Mouse (Mus musculus): ENCODE measurements around the gene Snx9. TPM values are rescaled to one million over a fixed set of nuclear protein-coding genes. Genes with fewer than 3 reads are reported as not detected.
A peak's percentile ranks its signal among the peaks of the same experiment; 100 is the strongest.

Gene Snx9
- polyA plus RNA-seq, 1 experiment = 17.8 TPM

DNA sequence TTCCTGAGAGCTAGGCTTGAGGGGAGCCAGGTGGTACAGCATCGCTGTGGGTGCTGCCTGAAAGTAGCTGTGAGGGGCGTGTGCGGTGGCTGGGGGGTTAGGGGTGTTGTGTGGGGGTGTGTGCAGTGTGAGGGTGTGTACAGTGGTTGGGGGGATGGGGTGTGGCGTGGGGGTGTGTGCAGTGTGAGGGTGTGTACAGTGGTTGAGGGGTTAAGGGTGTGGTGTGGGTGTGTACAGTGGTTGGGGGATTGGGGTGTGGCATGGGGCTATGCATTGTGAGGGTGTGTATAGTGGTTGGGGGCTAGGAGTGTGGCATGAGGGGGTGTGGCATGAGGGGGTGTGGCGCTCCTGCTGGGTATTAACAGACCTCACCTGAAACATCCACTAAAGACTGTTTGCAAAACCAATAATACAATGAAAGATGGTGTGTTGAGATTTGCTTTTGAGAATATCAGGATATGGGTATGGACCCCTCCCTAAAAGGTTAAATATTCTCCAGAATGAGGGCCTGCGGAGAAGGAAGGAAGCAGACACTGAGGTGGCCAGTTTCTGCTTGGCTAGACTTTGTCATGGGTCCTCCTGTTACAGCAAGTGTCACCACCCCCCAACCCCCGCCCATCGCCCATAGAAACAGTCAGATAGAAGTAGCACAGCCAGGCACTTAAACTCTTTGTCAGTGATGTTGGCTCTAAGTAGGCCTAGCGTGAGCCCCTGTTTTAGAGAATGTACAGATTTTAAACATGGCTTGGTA is 51.0 kb downstream of the Snx9 start:
- no peak overlapping the region for H3K27ac ChIP-seq (ENCODE audit: insufficient read depth, low read length)
- H3K27me3 ChIP-seq (ENCODE audit: control insufficient read depth, insufficient read depth, low read length) = no peaks in the 10 kb centered on the region
- 84% methylated on average over 9 of the region's 9 CpGs for WGBS
- no peak for DNase-seq
- H3K4me1 ChIP-seq (ENCODE audit: control insufficient read depth, insufficient read depth, low read length) = peaks cover 15% of the 10 kb centered on the region
- TF ChIP-seq POLR2A (IDR thresholded peaks at IDR 0.05; ENCODE audit: borderline replicate concordance, insufficient read depth, low read length) (no peak), CTCF (IDR thresholded peaks at IDR 0.05; ENCODE audit: borderline replicate concordance, insufficient read depth, low read depth, low read length) (no peak)
- H3K4me3 ChIP-seq (replicated peaks; ENCODE audit: insufficient read depth, low read depth, low read length) = no peak overlapping the region

DNA sequence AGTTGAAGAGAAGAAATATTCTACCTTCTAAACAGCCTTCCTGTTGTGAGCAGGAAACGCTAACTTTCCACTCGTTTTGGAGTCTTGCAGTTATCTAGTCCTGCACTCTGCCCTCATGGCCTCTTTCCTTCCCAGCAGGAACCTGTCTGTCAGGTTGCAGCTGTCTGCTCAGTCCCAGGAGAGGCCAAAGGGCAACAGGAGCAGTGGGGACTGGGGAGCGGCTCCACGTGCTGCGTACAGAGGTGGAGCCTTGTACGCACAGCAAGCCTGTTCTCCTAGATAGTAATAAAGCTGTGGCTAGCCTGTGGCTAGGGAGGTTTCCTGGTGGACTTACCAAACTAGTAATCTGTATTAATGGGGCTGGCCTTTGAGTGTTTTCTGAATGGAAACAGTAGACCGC is 52.0 kb downstream of the Snx9 start:
- no peak for DNase-seq
- no peak overlapping the region for H3K4me3 ChIP-seq (replicated peaks; ENCODE audit: insufficient read depth, low read depth, low read length)
- TF ChIP-seq CTCF (IDR thresholded peaks at IDR 0.05; ENCODE audit: borderline replicate concordance, insufficient read depth, low read depth, low read length) (no peak), POLR2A (IDR thresholded peaks at IDR 0.05; ENCODE audit: borderline replicate concordance, insufficient read depth, low read length) (no peak)
- peaks cover 17% of the 10 kb centered on the region for H3K4me1 ChIP-seq (ENCODE audit: control insufficient read depth, insufficient read depth, low read length)
- H3K27ac ChIP-seq (ENCODE audit: insufficient read depth, low read length) = no peak overlapping the region
- no peaks in the 10 kb centered on the region for H3K27me3 ChIP-seq (ENCODE audit: control insufficient read depth, insufficient read depth, low read length)
- 68% methylated on average over 7 of the region's 7 CpGs for WGBS

DNA sequence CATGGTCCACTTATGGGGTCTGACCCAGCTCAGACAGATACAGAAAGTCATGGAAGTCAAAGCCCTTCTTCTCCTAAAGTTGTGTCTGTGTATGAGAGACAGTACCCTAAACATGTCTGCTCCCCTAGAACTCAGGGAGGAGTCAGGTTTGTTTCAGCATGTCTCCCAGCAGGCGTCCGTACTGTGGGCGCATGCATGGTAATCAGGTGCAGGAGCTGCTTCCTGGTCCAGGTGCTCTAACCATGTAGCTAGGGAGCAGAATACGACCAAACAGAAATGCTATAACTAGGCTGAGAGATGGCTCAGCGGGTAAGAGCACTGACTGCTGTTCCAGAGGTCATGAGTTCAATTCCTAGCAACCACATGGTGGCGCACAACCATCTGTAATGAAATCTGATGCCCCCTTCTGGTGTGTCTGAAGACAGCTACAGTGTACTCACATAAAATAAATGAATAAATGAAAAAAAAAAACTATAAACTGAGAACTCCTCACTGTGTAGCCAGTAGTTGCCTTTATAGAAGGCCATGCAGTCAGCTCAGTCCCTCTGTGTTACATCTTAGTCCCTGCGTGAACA is 52.5 kb downstream of the Snx9 start:
- 89% methylated on average over 7 of the region's 7 CpGs for WGBS
- no peak for DNase-seq

DNA sequence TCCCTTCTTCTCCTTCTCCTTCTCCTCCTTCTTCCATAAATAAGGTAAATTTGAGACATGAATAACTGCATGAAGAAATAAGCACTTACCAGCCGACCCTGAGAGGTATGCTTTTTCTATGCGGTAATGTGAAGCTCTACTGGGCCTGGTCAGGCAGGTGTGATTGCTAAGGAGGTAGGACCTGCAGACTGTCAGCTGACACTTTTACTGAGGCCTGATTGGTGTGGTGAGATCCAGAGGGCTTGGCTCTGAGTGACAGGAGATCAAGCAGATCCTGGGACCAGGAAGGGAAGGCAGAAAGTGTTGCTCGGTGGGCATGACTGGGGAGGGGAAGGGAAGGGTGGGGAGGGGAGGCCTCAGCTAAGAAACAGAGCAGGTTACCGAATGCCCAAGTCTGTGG is 54.9 kb downstream of the Snx9 start:
- WGBS = 67% methylated on average over 4 of the region's 4 CpGs

More for the DNA sequence above, 52.5 kb downstream of the Snx9 start:
- TF ChIP-seq POLR2A (IDR thresholded peaks at IDR 0.05; ENCODE audit: borderline replicate concordance, insufficient read depth, low read length) (no peak), CTCF (IDR thresholded peaks at IDR 0.05; ENCODE audit: borderline replicate concordance, insufficient read depth, low read depth, low read length) (no peak)
- no peak overlapping the region for H3K4me3 ChIP-seq (replicated peaks; ENCODE audit: insufficient read depth, low read depth, low read length)
- H3K4me1 ChIP-seq (ENCODE audit: control insufficient read depth, insufficient read depth, low read length) = peaks cover 17% of the 10 kb centered on the region
- no peaks in the 10 kb centered on the region for H3K27me3 ChIP-seq (ENCODE audit: control insufficient read depth, insufficient read depth, low read length)
- H3K27ac ChIP-seq (ENCODE audit: insufficient read depth, low read length) = no peak overlapping the region

DNA sequence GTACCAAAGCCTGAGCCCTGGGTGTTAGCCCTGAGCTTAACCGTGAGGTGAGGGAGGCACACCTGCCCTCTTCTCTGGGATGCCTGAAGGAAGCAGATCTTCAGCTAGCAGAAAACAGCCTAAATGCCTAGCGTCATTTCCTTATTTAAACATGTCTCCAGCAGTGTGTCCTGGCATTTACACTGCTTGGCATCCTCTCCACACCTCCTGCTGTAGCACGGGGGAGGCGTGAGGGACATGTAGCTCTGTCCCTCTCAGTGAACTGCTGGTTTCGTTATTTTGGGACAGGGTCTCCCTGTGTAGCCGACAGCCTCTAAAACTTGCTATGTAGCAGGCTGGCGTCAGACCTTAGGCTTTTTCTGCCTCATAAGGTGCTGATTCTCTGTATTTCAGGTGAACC is 55.5 kb downstream of the Snx9 start:
- H3K27me3 ChIP-seq (ENCODE audit: control insufficient read depth, insufficient read depth, low read length) = no peaks in the 10 kb centered on the region
- peak; percentile 41 to 62 for DNase-seq
- 26% methylated on average over 7 of the region's 7 CpGs for WGBS
- no peak for TF ChIP-seq CTCF (IDR thresholded peaks at IDR 0.05; ENCODE audit: borderline replicate concordance, insufficient read depth, low read depth, low read length)
- H3K27ac ChIP-seq (ENCODE audit: insufficient read depth, low read length) = no peak overlapping the region
- no peak overlapping the region for H3K4me3 ChIP-seq (replicated peaks; ENCODE audit: insufficient read depth, low read depth, low read length)
- peaks cover 17% of the 10 kb centered on the region for H3K4me1 ChIP-seq (ENCODE audit: control insufficient read depth, insufficient read depth, low read length)

More for the DNA sequence above, 54.9 kb downstream of the Snx9 start:
- H3K27me3 ChIP-seq (ENCODE audit: control insufficient read depth, insufficient read depth, low read length) = no peaks in the 10 kb centered on the region
- H3K4me1 ChIP-seq (ENCODE audit: control insufficient read depth, insufficient read depth, low read length) = peaks cover 17% of the 10 kb centered on the region
- no peak overlapping the region for H3K27ac ChIP-seq (ENCODE audit: insufficient read depth, low read length)
- DNase-seq = peak in 1 of 2 experiments; percentile 17
- TF ChIP-seq CTCF (IDR thresholded peaks at IDR 0.05; ENCODE audit: borderline replicate concordance, insufficient read depth, low read depth, low read length) (no peak), POLR2A (IDR thresholded peaks at IDR 0.05; ENCODE audit: borderline replicate concordance, insufficient read depth, low read length) (no peak)
- H3K4me3 ChIP-seq (replicated peaks; ENCODE audit: insufficient read depth, low read depth, low read length) = no peak overlapping the region

DNA sequence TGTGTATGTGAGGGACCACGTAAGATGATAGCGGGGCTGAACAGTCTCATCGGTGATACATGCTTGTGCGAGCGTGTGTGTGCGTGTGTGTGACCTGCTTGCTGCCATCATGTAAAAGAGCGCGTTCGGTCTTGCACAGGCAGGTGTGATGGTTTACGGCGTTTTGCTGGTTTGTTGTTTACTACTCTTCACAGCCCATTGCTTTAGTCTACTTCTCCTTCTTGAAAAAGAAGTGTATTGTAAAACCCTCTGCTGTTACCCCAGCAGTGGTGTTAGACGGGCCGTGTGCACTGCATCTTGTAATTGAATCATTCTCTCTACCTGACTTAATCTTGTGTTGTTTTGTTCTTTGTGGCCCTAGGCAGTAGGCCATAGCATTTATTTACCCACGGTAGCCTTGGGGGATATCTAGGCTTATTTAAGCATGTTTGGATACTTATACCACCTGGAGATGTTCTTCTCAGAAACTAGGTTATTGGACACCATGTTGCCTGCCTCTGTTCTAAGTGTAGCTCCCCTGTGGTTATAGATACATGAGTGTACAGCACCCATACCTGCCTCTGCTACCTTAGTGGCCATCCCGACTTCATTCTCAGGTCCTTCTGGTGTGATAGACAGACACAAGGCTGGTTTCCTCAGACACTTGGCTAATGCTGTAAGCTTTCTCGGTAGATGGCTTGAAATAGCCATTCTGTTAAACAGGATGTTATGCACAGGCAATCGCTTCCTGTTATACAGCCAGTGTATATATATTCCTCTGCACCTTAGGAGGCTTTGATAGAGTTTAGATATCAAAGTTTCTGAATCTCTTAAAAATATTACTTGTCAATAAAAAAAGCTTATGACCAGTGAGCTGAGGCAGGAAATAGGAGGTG is 56.4 kb downstream of the Snx9 start:
- no peak overlapping the region for H3K4me3 ChIP-seq (replicated peaks; ENCODE audit: insufficient read depth, low read depth, low read length)
- DNase-seq = no peak
- no peak for TF ChIP-seq POLR2A (IDR thresholded peaks at IDR 0.05; ENCODE audit: borderline replicate concordance, insufficient read depth, low read length)
- TF ChIP-seq CTCF (IDR thresholded peaks at IDR 0.05; ENCODE audit: borderline replicate concordance, insufficient read depth, low read depth, low read length) = no peak
- 94% methylated on average over 17 of the region's 17 CpGs for WGBS
- no peaks in the 10 kb centered on the region for H3K27me3 ChIP-seq (ENCODE audit: control insufficient read depth, insufficient read depth, low read length)
- peaks cover 17% of the 10 kb centered on the region for H3K4me1 ChIP-seq (ENCODE audit: control insufficient read depth, insufficient read depth, low read length)
- no peak overlapping the region for H3K27ac ChIP-seq (ENCODE audit: insufficient read depth, low read length)

DNA sequence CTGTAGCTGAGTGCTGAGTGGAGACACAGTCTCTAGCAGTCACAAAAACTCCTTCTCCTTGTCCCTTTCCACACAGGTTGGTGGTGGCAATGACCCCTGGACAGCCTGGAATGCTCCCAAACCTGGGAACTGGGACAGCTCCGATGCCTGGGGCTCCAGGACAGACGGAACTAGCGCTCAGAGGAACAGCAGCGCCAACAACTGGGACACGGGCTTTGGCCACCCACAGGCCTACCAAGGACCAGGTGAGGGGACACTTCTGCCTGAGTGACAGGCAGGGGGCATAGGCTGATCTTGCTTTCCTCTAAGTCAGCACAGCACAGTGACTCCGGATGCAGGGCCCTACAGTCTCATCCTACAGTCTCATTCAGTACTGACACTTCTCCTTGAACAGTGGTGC is 58.1 kb downstream of the Snx9 start:
- peaks cover 17% of the 10 kb centered on the region for H3K4me1 ChIP-seq (ENCODE audit: control insufficient read depth, insufficient read depth, low read length)
- 84% methylated on average over 6 of the region's 6 CpGs for WGBS
- H3K4me3 ChIP-seq (replicated peaks; ENCODE audit: insufficient read depth, low read depth, low read length) = no peak overlapping the region
- no peak for DNase-seq
- no peaks in the 10 kb centered on the region for H3K27me3 ChIP-seq (ENCODE audit: control insufficient read depth, insufficient read depth, low read length)
- TF ChIP-seq POLR2A (IDR thresholded peaks at IDR 0.05; ENCODE audit: borderline replicate concordance, insufficient read depth, low read length) (no peak), CTCF (IDR thresholded peaks at IDR 0.05; ENCODE audit: borderline replicate concordance, insufficient read depth, low read depth, low read length) (no peak)
- H3K27ac ChIP-seq (ENCODE audit: insufficient read depth, low read length) = no peak overlapping the region
